Mouse (Mus musculus): ENCODE results near the gene Bbof1. TPM values are rescaled to one million over a fixed set of nuclear protein-coding genes. Genes with fewer than 3 reads are reported as not detected.

Bbof1 gene
- polyA plus RNA-seq, 1 experiment: 0.05 TPM

DNA sequence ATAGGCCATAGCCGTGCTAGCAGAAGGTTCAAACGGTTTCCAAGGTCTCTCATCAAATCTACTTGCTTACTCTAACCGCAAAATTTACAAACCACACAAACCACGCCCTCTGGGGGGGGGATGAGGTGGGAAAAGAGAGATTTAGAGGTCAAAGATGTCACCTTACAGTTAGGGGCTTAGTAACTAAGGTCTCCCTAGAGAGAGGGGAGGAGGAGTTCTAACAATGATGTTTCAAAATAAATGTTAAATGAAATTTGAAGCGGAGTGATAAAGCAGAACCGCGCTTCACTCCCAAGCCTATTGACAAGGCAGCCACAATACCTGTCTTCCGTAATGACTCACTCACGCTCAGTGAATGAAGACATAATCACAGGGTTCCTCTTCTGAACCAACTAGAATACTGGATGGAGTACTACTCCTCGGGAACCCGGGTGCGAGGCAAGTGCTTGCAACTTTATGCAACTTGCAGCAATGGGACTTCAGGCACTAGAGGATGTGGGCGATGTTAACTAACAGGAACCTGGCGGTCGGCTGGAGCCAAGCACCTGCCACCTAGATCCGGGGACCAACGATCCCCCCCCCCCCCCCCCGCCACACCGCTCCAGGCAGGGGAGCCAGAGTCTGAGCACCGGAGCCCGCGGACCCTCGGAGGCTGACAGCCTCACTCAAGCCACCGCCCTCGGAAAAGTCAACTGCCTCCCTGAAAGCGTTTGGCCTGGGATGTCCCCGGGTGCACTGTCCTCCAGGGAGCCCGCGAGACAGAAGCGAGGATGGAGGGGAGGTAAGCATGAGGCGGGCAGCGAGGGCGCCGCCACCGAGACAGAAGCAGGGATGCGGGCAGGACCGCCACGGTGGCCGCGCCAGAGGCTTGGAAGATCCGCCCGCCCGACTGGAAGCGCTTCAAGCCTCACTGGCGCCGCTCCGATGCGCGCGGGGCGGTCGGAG lies 725 bp upstream of the Bbof1 start:
- 0 out of 2 replicates have a peak, but pooled peaks cover 2% of the 10 kb centered on the region for H3K27me3 ChIP-seq (ENCODE audit: control insufficient read depth)
- H3K4me1 ChIP-seq (ENCODE audit: control insufficient read depth): peaks cover 23% of the 10 kb centered on the region
- TF ChIP-seq GATA1 (IDR thresholded peaks at IDR 0.05; ENCODE audit: low read length): no peak
- TF ChIP-seq TAL1 (IDR thresholded peaks at IDR 0.05; ENCODE audit: low read length): no peak
- peak overlapping the region; percentile 94 for H3K4me3 ChIP-seq (replicated peaks)
- H3K9me3 ChIP-seq (ENCODE audit: control insufficient read depth, low read length): no peaks in the 10 kb centered on the region
- H3K36me3 ChIP-seq (ENCODE audit: control insufficient read depth): no peaks in the 10 kb centered on the region

DNA sequence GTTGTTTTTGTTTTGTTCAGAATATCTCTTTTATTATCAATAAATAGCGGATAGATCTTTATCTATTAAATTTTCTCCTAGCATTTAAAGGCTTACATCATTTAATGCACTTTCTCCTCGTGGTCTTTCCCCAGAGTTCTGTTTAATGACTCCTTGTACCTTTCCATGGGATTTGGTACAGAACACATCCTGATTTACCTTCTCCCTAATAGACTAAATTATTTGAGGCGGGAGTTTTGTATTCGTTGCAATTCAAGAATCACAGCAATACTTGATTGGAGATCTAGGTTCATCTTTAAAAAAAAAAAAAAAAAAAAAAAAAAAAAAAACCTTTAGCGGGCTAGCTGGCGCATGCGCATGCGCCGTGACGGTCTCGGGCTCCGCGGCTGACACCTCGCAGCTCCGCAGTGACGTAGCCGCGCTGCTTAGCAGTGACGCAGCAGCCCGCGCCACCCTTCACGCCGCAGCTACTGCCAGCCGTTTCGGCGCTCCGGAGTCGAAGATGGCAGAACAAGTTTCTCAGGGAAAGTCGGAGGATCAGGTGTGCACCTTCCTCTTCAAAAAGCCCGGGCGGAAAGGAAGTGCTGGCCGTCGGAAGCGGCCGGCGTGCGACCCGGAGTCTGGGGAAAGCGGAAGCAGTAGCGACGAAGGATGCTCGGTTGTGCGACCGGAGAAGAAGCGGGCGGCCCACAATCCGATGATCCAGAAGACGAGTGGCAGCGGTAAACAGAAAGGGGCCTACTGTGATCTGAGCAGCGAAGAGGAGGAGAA lies 8.1 kb downstream of the Bbof1 start, which contains the start of gene Rnf113a2:
TSS of gene Rnf113a2 (plus strand) at position 363 of the 771 bp plus-strand sequence.
- no peaks in the 10 kb centered on the region for H3K9me3 ChIP-seq (ENCODE audit: control insufficient read depth, low read length)
- H3K27me3 ChIP-seq (ENCODE audit: control insufficient read depth): no peaks in the 10 kb centered on the region
- TF ChIP-seq TAL1 (IDR thresholded peaks at IDR 0.05; ENCODE audit: low read length) (no peak), GATA1 (IDR thresholded peaks at IDR 0.05; ENCODE audit: low read length) (no peak)
- H3K36me3 ChIP-seq (ENCODE audit: control insufficient read depth): peaks cover 5% of the 10 kb centered on the region
- peak within 1 kb of the TSS; percentile 94 for H3K4me3 ChIP-seq (replicated peaks)
- H3K4me1 ChIP-seq (ENCODE audit: control insufficient read depth): peaks cover 22% of the 10 kb centered on the region

DNA sequence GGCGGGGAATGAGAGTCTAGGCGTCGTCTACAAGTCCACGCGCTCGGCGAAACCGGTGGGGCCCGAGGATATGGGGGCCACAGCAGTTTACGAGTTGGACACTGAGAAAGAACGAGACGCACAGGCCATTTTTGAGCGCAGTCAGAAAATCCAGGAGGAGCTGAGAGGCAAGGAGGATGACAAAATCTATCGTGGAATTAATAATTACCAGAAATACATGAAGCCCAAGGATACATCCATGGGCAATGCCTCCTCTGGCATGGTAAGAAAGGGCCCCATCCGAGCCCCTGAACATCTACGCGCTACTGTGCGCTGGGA lies 8.7 kb downstream of the Bbof1 start:
- TF ChIP-seq TAL1 (IDR thresholded peaks at IDR 0.05; ENCODE audit: low read length): no peak
- Histone ChIP-seq H3K36me3 (ENCODE audit: control insufficient read depth) (peaks cover 5% of the 10 kb centered on the region), H3K27me3 (ENCODE audit: control insufficient read depth) (no peaks in the 10 kb centered on the region), H3K4me3 (replicated peaks) (peak overlapping the region; percentile 94), H3K4me1 (ENCODE audit: control insufficient read depth) (peaks cover 22% of the 10 kb centered on the region), H3K9me3 (ENCODE audit: control insufficient read depth, low read length) (no peaks in the 10 kb centered on the region)

DNA sequence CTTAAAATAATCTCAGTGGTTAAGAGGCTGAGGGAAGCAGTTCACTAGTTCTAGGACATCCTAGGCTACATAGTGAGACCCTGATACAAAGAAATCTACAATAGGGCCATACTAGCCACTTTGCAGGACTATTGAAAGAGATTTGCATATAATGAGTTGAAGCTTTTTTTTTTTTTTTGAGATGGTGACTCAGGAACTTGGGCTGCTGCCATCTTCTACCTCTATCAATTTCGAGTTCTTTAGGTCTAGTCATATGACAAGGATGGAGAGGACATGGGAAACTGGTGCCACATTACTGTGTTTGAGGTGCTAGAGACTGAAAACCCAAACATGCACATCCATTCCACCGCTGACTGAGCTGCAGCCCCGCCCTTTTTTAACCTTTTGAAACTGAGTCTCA lies 15.1 kb downstream of the Bbof1 start:
- Histone ChIP-seq H3K4me1 (ENCODE audit: control insufficient read depth) (peaks cover 3% of the 10 kb centered on the region), H3K9me3 (ENCODE audit: control insufficient read depth, low read length) (no peaks in the 10 kb centered on the region), H3K4me3 (replicated peaks) (no peak overlapping the region), H3K36me3 (ENCODE audit: control insufficient read depth) (no peaks in the 10 kb centered on the region), H3K27me3 (ENCODE audit: control insufficient read depth) (no peaks in the 10 kb centered on the region)
- no peak for TF ChIP-seq TAL1 (IDR thresholded peaks at IDR 0.05; ENCODE audit: low read length)
- no peak for TF ChIP-seq GATA1 (IDR thresholded peaks at IDR 0.05; ENCODE audit: low read length)

DNA sequence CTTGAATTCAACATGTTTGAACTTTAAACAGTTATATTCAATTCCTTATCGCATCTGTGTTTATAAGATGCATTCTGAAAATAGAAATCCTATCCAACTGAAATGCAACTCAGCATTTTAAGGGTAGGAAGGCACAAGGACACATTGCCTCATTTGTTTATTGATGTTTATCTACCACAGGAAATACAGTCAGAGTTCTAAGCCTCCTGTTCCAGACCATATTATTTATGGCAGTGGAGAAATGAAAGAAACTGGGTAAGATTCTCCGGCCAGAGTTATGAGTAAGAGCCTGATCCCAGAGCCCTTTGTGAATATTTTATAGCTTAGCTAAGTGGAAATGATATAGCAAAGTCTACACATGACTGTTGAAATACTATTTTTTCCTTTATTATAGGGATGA lies 21.0 kb downstream of the Bbof1 start:
- no peaks in the 10 kb centered on the region for H3K27me3 ChIP-seq (ENCODE audit: control insufficient read depth)
- H3K36me3 ChIP-seq (ENCODE audit: control insufficient read depth): peaks cover 6% of the 10 kb centered on the region
- no peaks in the 10 kb centered on the region for H3K9me3 ChIP-seq (ENCODE audit: control insufficient read depth, low read length)
- TF ChIP-seq GATA1 (IDR thresholded peaks at IDR 0.05; ENCODE audit: low read length) (no peak), TAL1 (IDR thresholded peaks at IDR 0.05; ENCODE audit: low read length) (no peak)
- no peak overlapping the region for H3K4me3 ChIP-seq (replicated peaks)
- H3K4me1 ChIP-seq (ENCODE audit: control insufficient read depth): no peaks in the 10 kb centered on the region

DNA sequence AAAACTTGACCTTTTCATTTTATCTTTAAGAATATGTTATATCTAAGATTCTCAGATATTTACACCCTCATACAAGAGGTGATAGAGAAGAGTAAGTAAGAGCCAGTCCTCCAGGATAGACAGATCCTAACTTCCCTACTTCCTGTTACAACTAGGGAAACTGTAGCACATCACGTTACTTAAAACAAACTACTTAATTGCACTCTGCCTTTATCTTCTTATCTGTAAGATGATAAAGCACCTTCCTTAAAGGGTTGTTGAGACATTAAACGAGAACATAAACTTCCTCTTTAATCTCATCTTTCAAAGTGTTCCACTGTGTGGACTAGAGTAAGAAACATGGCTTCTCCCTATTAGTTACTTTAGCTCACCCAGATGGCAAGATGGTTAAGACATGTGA lies 29.8 kb downstream of the Bbof1 start:
- Histone ChIP-seq H3K27me3 (ENCODE audit: control insufficient read depth) (no peaks in the 10 kb centered on the region), H3K4me3 (replicated peaks) (no peak overlapping the region), H3K9me3 (ENCODE audit: control insufficient read depth, low read length) (no peaks in the 10 kb centered on the region), H3K4me1 (ENCODE audit: control insufficient read depth) (no peaks in the 10 kb centered on the region), H3K36me3 (ENCODE audit: control insufficient read depth) (peaks cover 2% of the 10 kb centered on the region; the same call in 1 of the 2 replicates)
- TF ChIP-seq TAL1 (IDR thresholded peaks at IDR 0.05; ENCODE audit: low read length) (no peak), GATA1 (IDR thresholded peaks at IDR 0.05; ENCODE audit: low read length) (no peak)

DNA sequence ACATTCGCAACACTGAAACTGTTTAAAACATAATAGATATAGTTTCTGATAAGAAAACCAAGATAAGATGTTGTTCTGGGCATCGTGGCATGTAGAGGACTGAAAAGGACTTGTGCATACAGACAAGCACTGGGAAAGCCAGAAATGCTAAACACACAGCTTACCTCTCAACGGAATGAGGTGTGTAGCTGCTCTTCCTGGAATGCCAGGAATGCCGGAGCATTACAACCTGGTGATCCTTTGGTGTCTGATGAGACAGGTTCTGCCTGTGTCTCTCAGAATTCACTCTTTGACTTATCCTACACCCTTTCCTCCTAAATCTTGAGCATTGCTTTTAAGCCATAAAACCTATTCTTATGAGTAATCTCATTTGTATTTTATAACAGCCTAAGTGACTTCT lies 33.7 kb downstream of the Bbof1 start:
- peaks cover 2% of the 10 kb centered on the region; the same call in 1 of the 2 replicates for H3K36me3 ChIP-seq (ENCODE audit: control insufficient read depth)
- no peak overlapping the region for H3K4me3 ChIP-seq (replicated peaks)
- H3K9me3 ChIP-seq (ENCODE audit: control insufficient read depth, low read length): no peaks in the 10 kb centered on the region
- peaks cover 27% of the 10 kb centered on the region for H3K27me3 ChIP-seq (ENCODE audit: control insufficient read depth)
- TF ChIP-seq TAL1 (IDR thresholded peaks at IDR 0.05; ENCODE audit: low read length): no peak
- TF ChIP-seq GATA1 (IDR thresholded peaks at IDR 0.05; ENCODE audit: low read length): no peak
- H3K4me1 ChIP-seq (ENCODE audit: control insufficient read depth): no peaks in the 10 kb centered on the region

DNA sequence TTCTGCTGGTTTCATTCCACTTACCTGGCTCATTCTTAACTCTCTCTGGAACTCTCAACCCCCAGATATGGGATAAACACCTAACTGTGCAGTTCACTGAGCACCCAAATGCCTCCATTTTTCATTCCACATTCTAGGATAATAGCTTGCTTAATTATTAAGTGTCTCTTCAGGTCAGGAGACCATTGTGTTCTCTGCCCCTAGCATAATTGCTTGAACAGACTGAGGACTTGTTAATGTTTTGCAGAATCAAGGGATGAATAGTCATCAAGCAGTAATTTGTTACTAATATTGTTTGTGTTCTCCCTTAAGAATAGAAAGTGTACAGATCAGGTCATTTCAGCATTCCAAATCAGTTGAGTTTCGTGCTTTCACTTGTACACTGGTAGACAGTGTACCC lies 38.5 kb downstream of the Bbof1 start:
- TF ChIP-seq TAL1 (IDR thresholded peaks at IDR 0.05; ENCODE audit: low read length) (no peak), GATA1 (IDR thresholded peaks at IDR 0.05; ENCODE audit: low read length) (no peak)
- H3K4me1 ChIP-seq (ENCODE audit: control insufficient read depth): peaks cover 17% of the 10 kb centered on the region

DNA sequence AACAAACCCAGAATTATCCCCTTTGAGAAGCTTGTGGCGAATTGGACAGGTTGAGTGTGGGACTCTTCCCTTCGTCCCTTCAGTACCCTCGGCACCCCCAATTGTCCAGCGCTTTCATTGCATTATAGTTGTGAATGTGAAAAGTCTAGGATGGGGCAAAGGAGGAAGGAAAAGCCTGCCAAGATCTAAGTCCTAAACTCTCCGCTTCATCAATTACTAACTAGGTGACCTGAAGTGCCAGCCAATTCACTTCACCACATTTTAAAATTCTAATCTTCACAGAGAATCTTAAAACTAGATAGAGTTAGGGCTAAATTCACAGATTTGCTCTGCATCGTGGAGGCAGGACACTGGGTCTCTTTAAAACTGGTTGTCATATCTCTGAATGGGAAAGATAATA lies 39.3 kb downstream of the Bbof1 start:
- peaks cover 25% of the 10 kb centered on the region for H3K4me1 ChIP-seq (ENCODE audit: control insufficient read depth)
- no peak overlapping the region for H3K4me3 ChIP-seq (replicated peaks)
- no peak for TF ChIP-seq TAL1 (IDR thresholded peaks at IDR 0.05; ENCODE audit: low read length)
- no peak for TF ChIP-seq GATA1 (IDR thresholded peaks at IDR 0.05; ENCODE audit: low read length)
- H3K27me3 ChIP-seq (ENCODE audit: control insufficient read depth): peaks cover 42% of the 10 kb centered on the region
- H3K36me3 ChIP-seq (ENCODE audit: control insufficient read depth): peaks cover 4% of the 10 kb centered on the region
- no peaks in the 10 kb centered on the region for H3K9me3 ChIP-seq (ENCODE audit: control insufficient read depth, low read length)

More for the DNA sequence above, 38.5 kb downstream of the Bbof1 start:
- Histone ChIP-seq H3K36me3 (ENCODE audit: control insufficient read depth) (no peaks in the 10 kb centered on the region), H3K4me3 (replicated peaks) (no peak overlapping the region), H3K9me3 (ENCODE audit: control insufficient read depth, low read length) (no peaks in the 10 kb centered on the region), H3K27me3 (ENCODE audit: control insufficient read depth) (peaks cover 42% of the 10 kb centered on the region)
